ENCODE assay signal across 9 mouse cellular contexts in the genomic region with DNA sequence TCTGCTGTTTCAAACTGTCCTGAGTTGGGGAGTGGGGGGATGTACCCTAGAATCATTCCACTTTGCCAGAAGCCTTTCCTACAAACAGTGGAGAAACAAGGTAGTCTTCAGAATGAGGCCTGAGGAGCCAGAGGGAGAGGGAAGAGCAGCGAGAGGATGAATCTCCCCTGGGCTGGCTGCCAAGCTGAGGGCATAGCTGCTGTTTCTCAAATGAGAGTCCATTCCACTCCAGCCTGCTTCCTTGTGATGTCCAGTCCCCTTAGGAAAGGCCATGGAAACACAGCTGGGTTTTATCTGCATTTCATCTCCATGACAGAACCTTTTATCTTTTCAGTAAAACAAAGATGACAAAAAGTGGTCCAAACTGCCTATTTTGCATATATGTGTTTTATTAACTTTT.
DNase-seq lines count a peak whose midpoint lies in the region; ATAC-seq lines count a peak whose summit lies in the region.
"Had no signal": no experiment of that assay in that cellular context is flagged by ENCODE, and none has a peak within 500 bp of the region (broad histone marks: within the 10 kb centered on the region; RNA-seq: fewer than 3 reads in every experiment).

No protein-coding gene starts in this region.

- H3K4me1 ChIP-seq in midbrain, embryonic 14.5 days (ENCODE audit: control insufficient read depth, insufficient read depth, low read length), result peaks cover 10% of the 10 kb centered on the region; the same call in 1 of the 2 replicates
- H3K4me1 ChIP-seq in midbrain, embryonic 15.5 days, result peaks cover 11% of the 10 kb centered on the region; the same call in 1 of the 2 replicates
- 0 out of 2 replicates have a peak, but pooled peaks cover 3% of the 10 kb centered on the region for H3K4me1 ChIP-seq in forebrain, embryonic 13.5 days
- H3K4me1 ChIP-seq: forebrain, embryonic 10.5 days; liver, embryonic 12.5 days had no signal

- intact Hi-C loops in gastrocnemius, postnatal 14 days (cut with DNase I; ENCODE audit: low total_unique reads), result no loop called here

- no peak overlapping the region for H3K27ac ChIP-seq in midbrain, embryonic 14.5 days (replicated peaks; ENCODE audit: low read depth, low read length)
- H3K27ac ChIP-seq in midbrain, embryonic 15.5 days, result no peak overlapping the region
- H3K27ac ChIP-seq in forebrain, embryonic 13.5 days, result no peak overlapping the region
- H3K27ac ChIP-seq: forebrain, embryonic 10.5 days; liver, embryonic 12.5 days had no signal

- ATAC-seq in midbrain, embryonic 14.5 days (ENCODE audit: low FRiP score, low TSS enrichment), result no peak
- ATAC-seq in midbrain, embryonic 15.5 days (replicated peaks), result no peak
- no peak for ATAC-seq in forebrain, embryonic 13.5 days
- ATAC-seq: liver, embryonic 12.5 days had no signal

- H3K36me3 ChIP-seq in midbrain, embryonic 14.5 days (ENCODE audit: control insufficient read depth, insufficient read depth, low read length), result no peaks in the 10 kb centered on the region
- H3K36me3 ChIP-seq in midbrain, embryonic 15.5 days (replicated peaks), result no peaks in the 10 kb centered on the region
- no peaks in the 10 kb centered on the region for H3K36me3 ChIP-seq in forebrain, embryonic 13.5 days (ENCODE audit: poor library complexity, severe bottlenecking)
- H3K36me3 ChIP-seq: forebrain, embryonic 10.5 days; liver, embryonic 12.5 days had no signal

- H3K4me3 ChIP-seq in midbrain, embryonic 14.5 days (replicated peaks; ENCODE audit: low read depth, low read length), result no peak overlapping the region
- H3K4me3 ChIP-seq in midbrain, embryonic 15.5 days, result no peak overlapping the region
- no peak overlapping the region for H3K4me3 ChIP-seq in forebrain, embryonic 13.5 days
- H3K4me3 ChIP-seq: forebrain, embryonic 10.5 days; liver, embryonic 12.5 days had no signal

- no peak overlapping the region for H3K4me2 ChIP-seq in midbrain, embryonic 14.5 days (ENCODE audit: low read length)
- H3K4me2 ChIP-seq in midbrain, embryonic 15.5 days, result no peak overlapping the region
- H3K4me2 ChIP-seq in forebrain, embryonic 13.5 days, result no peak overlapping the region
- H3K4me2 ChIP-seq: liver, embryonic 12.5 days had no signal

- 4% methylated on average over 1 of the region's 1 CpGs for WGBS in midbrain, embryonic 14.5 days
- WGBS in midbrain, embryonic 15.5 days, result 10% methylated on average over 1 of the region's 1 CpGs
- WGBS in forebrain, embryonic 13.5 days, result 31% methylated on average over 1 of the region's 1 CpGs

- H3K27me3 ChIP-seq in midbrain, embryonic 14.5 days (ENCODE audit: control insufficient read depth, insufficient read depth, low read length), result no peaks in the 10 kb centered on the region
- no peaks in the 10 kb centered on the region for H3K27me3 ChIP-seq in midbrain, embryonic 15.5 days (replicated peaks)
- no peaks in the 10 kb centered on the region for H3K27me3 ChIP-seq in forebrain, embryonic 13.5 days
- H3K27me3 ChIP-seq: liver, embryonic 12.5 days had no signal

- no peaks in the 10 kb centered on the region for H3K9me3 ChIP-seq in midbrain, embryonic 14.5 days (ENCODE audit: control insufficient read depth, low read length)
- H3K9me3 ChIP-seq in midbrain, embryonic 15.5 days, result no peaks in the 10 kb centered on the region
- no peaks in the 10 kb centered on the region for H3K9me3 ChIP-seq in forebrain, embryonic 13.5 days (replicated peaks)
- H3K9me3 ChIP-seq: forebrain, embryonic 10.5 days; liver, embryonic 12.5 days had no signal

- DNase-seq in gastrocnemius, postnatal 14 days, result peak; percentile 37
- no peak for DNase-seq in gastrocnemius, adult 18-20 months (ENCODE audit: low spot score)
- peak; percentile 51 for DNase-seq in midbrain, embryonic 14.5 days
- peak; percentile 25 for DNase-seq in adipocyte (ENCODE audit: low spot score)
- DNase-seq in lung, postnatal 14 days, result peak; percentile 35

- no peak overlapping the region for H3K9ac ChIP-seq in midbrain, embryonic 14.5 days (replicated peaks; ENCODE audit: low read length)
- no peak overlapping the region for H3K9ac ChIP-seq in midbrain, embryonic 15.5 days
- H3K9ac ChIP-seq in forebrain, embryonic 13.5 days, result no peak overlapping the region
- H3K9ac ChIP-seq: liver, embryonic 12.5 days had no signal
